Mouse (Mus musculus) megakaryocyte progenitor cell, adult 5-6 weeks (primary cell): ENCODE results near the gene Olfr297. TPM values are rescaled to one million over a fixed set of nuclear protein-coding genes. Genes with fewer than 3 reads are reported as not detected.

Experiments
- ATAC-seq: replicated peaks from 2 replicates; pipeline ENCODE4 v1.8.0; 2016; ENCODE audit warnings: mild to moderate bottlenecking, moderate TSS enrichment, inconsistent platforms; ENCODE audit not compliant: poor library complexity
- total RNA-seq, 2 experiments: library from RNA; stranded (forward) in 1 of 2; stranded (reverse) in 1 of 2; fragments of 157-497, 149-512 nt in 1 of 2; fragments of 200-1000 nt in 1 of 2; gene quantifications; 2 replicates each; pipeline versions ENCODE4 v1.2.3 to v1.2.4; 2015 to 2017

The Olfr297 gene
- total RNA-seq (2015) (not detected in 2 replicates), total RNA-seq (2017) (not detected in 2 replicates)

DNA sequence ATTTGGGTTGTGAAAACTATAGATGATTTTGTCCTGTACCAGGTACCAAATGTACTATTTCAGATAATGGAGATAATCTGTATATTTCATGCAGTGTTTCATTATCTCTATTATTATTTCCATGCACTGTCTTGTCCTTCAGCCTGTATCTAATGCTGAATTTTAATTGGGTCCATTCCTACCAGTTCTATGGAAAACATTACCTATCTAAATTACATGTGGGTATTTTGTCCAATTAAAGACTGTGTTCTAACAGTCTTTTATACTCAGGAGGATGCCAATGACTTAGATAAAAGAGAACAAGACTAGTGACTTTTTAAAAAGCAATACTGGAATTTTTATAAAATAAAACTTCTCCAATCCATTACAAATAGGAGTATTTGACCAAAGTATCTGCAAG, at the start of gene Olfr297:
Gene Olfr297, plus strand, starts transcription at position 301 of the 400 bp plus-strand sequence.
- no peak for ATAC-seq

DNA sequence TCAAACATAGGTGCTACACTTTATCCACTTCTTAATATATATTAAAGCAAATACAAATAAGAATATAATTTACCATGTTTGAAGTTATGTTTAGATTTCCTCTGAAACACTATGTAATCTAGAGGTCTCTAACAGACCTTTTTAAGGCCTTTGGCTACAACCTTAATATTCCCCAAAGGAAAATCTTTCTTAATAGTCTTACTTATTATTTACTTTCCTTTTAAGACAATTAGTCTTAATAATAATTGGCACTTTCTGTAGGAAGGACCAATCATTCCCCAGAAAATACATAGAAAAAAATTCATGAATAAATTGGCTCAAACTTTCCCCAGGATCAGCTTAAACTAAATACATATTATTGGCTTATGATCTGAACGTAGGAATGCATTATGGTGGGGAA, 27.4 kb upstream of the Olfr297 start, which contains the start of gene Olfr298:
Gene Olfr298, minus strand, starts transcription at position 101 of the 400 bp plus-strand sequence.
- no peak for ATAC-seq

Other genes with a start within 250 kb of the Olfr297 start
- gene Olfr310, start 242.8 kb upstream of the Olfr297 start, total RNA-seq (2015): not detected in 2 replicates
- gene Olfr310, start 242.8 kb upstream of the Olfr297 start, total RNA-seq (2017): not detected in 2 replicates
- gene Olfr309, start 206.3 kb upstream of the Olfr297 start, total RNA-seq (2015): not detected in 2 replicates
- not detected in 2 replicates for gene Olfr309, start 206.3 kb upstream of the Olfr297 start, total RNA-seq (2017)
- gene Olfr308, start 194.3 kb upstream of the Olfr297 start, total RNA-seq (2015): not detected in 2 replicates
- gene Olfr308, start 194.3 kb upstream of the Olfr297 start, total RNA-seq (2017): not detected in 2 replicates
- gene Olfr307, start 182.4 kb upstream of the Olfr297 start, total RNA-seq (2015): not detected in 2 replicates
- gene Olfr307, start 182.4 kb upstream of the Olfr297 start, total RNA-seq (2017): not detected in 2 replicates
- gene Olfr305, start 153.0 kb upstream of the Olfr297 start, total RNA-seq (2015): not detected in 2 replicates
- gene Olfr305, start 153.0 kb upstream of the Olfr297 start, total RNA-seq (2017): not detected in 2 replicates
- gene Olfr304, start 133.3 kb upstream of the Olfr297 start, total RNA-seq (2015): not detected in 2 replicates
- not detected in 2 replicates for gene Olfr304, start 133.3 kb upstream of the Olfr297 start, total RNA-seq (2017)
- not detected in 2 replicates for gene Olfr303, start 122.2 kb upstream of the Olfr297 start, total RNA-seq (2015)
- gene Olfr303, start 122.2 kb upstream of the Olfr297 start, total RNA-seq (2017): not detected in 2 replicates
- not detected in 2 replicates for gene Olfr301, start 116.1 kb upstream of the Olfr297 start, total RNA-seq (2015)
- not detected in 2 replicates for gene Olfr301, start 116.1 kb upstream of the Olfr297 start, total RNA-seq (2017)
- not detected in 2 replicates for gene Olfr299, start 60.0 kb upstream of the Olfr297 start, total RNA-seq (2015)
- gene Olfr299, start 60.0 kb upstream of the Olfr297 start, total RNA-seq (2017): not detected in 2 replicates
- not detected in 2 replicates for gene Olfr298, start 27.5 kb upstream of the Olfr297 start, total RNA-seq (2015)
- gene Olfr298, start 27.5 kb upstream of the Olfr297 start, total RNA-seq (2017): not detected in 2 replicates
- gene Olfr295, start 63.9 kb downstream of the Olfr297 start, total RNA-seq (2015): not detected in 2 replicates
- gene Olfr295, start 63.9 kb downstream of the Olfr297 start, total RNA-seq (2017): not detected in 2 replicates
- not detected in 2 replicates for gene Olfr294, start 96.7 kb downstream of the Olfr297 start, total RNA-seq (2015)
- not detected in 2 replicates for gene Olfr294, start 96.7 kb downstream of the Olfr297 start, total RNA-seq (2017)
- gene Olfr293, start 129.1 kb downstream of the Olfr297 start, total RNA-seq (2015): not detected in 2 replicates
- not detected in 2 replicates for gene Olfr293, start 129.1 kb downstream of the Olfr297 start, total RNA-seq (2017)
- gene Olfr292, start 168.4 kb downstream of the Olfr297 start, total RNA-seq (2015): not detected in 2 replicates
- gene Olfr292, start 168.4 kb downstream of the Olfr297 start, total RNA-seq (2017): not detected in 2 replicates